Mouse (Mus musculus) heart, embryonic 13.5 days (tissue): ENCODE measurements around the gene Acadsb. TPM values are rescaled to one million over a fixed set of nuclear protein-coding genes. Genes with fewer than 3 reads are reported as not detected.
"Not testable (repeated sequence)": the region's sequence is repeated elsewhere in the genome, so short reads cannot be mapped to it uniquely, and the experiment has no call there.

ENCODE experiments used
- ATAC-seq: fragments of 200-750 bp; cut with Nextera tagmentation; 2 replicates; pipeline ENCODE4 v1.8.0; 2017; ENCODE audit warnings: moderate TSS enrichment; ENCODE audit not compliant: insufficient number of reproducible peaks, low FRiP score, low TSS enrichment; ENCODE audit errors: extremely low read depth
- H3K27ac ChIP-seq: fragments of 300-500 bp; sonication (generic); replicated peaks from 2 replicates; pipeline ENCODE4 v1.5.1; 2015; ENCODE audit warnings: moderate library complexity, mild to moderate bottlenecking, inconsistent platforms
- H3K27me3 ChIP-seq: fragments of 300-500 bp; sonication (generic); replicated peaks from 2 replicates; pipeline ENCODE4 v1.6.1; 2015; ENCODE audit warnings: mild to moderate bottlenecking, inconsistent platforms
- H3K36me3 ChIP-seq: fragments of 300-500 bp; sonication (generic); 2 replicates; pipeline ENCODE4 v1.6.1; 2015; ENCODE audit warnings: mild to moderate bottlenecking, inconsistent platforms
- H3K4me1 ChIP-seq: fragments of 300-500 bp; sonication (generic); 2 replicates; pipeline ENCODE4 v1.6.1; 2015; ENCODE audit warnings: inconsistent platforms
- H3K4me2 ChIP-seq: fragments of 300-500 bp; sonication (generic); 2 replicates; pipeline ENCODE4 v1.6.1; 2015; ENCODE audit warnings: inconsistent platforms, mild to moderate bottlenecking, moderate library complexity
- H3K4me3 ChIP-seq: fragments of 300-500 bp; sonication (generic); 2 replicates; pipeline ENCODE4 v1.5.1; 2015; ENCODE audit warnings: moderate library complexity, mild to moderate bottlenecking, inconsistent platforms
- H3K9ac ChIP-seq: fragments of 300-500 bp; sonication (generic); 2 replicates; pipeline ENCODE4 v1.6.1; 2015; ENCODE audit warnings: inconsistent platforms, mild to moderate bottlenecking, moderate library complexity
- H3K9me3 ChIP-seq: fragments of 300-500 bp; sonication (generic); 2 replicates; pipeline ENCODE4 v1.6.1; 2016; ENCODE audit warnings: inconsistent platforms
- WGBS: fragments of 180-500 bp; shearing (Covaris S2); methylation state at CpG from one replicate; pipeline ENCODE4 v1.1.7; 2015; ENCODE audit warnings: mixed read lengths; 5-methylcytosine and 5-hydroxymethylcytosine counted together
- polyA plus RNA-seq: library from polyadenylated mRNA; unstranded; fragments of >200 nt; fragmentation: Nextera tagmentation; extraction: Ambion mirVana; gene quantifications from 2 replicates; pipeline ENCODE4 v1.2.1, GENCODE M21; 2015

Acadsb gene
- polyA plus RNA-seq, 1 experiment from 2014 or later = 74.9 TPM

GRCm38 (mm10) chr7:131411221-131411940, 980 bp downstream of the Acadsb start:
- Histone ChIP-seq H3K36me3 (no peaks in the 10 kb centered on the region), H3K9me3 (no peaks in the 10 kb centered on the region), H3K4me1 (peaks cover 30% of the 10 kb centered on the region), H3K27ac (peak overlapping the region; percentile 68), H3K4me3 (peak overlapping the region; percentile 96), H3K27me3 (no peaks in the 10 kb centered on the region), H3K4me2 (peak overlapping the region; percentile 91), H3K9ac (peak overlapping the region; percentile 97)
- no peak for ATAC-seq
- 42% methylated on average over 10 of the region's 10 CpGs for WGBS

GRCm38 (mm10) chr7:131411941-131412270, 1.5 kb downstream of the Acadsb start:
- no peak overlapping the region for H3K27ac ChIP-seq
- peak overlapping the region; percentile 96 for H3K4me3 ChIP-seq
- H3K4me2 ChIP-seq = peak overlapping the region; percentile 91
- H3K36me3 ChIP-seq = no peaks in the 10 kb centered on the region
- ATAC-seq = no peak
- 60% methylated on average over 2 of the region's 2 CpGs for WGBS
- H3K27me3 ChIP-seq = no peaks in the 10 kb centered on the region
- peaks cover 30% of the 10 kb centered on the region for H3K4me1 ChIP-seq
- H3K9ac ChIP-seq = no peak overlapping the region
- H3K9me3 ChIP-seq = no peaks in the 10 kb centered on the region

- not testable (repeated sequence) for H3K4me2 ChIP-seq, H3K4me3 ChIP-seq, ATAC-seq, H3K27ac ChIP-seq, H3K9ac ChIP-seq, H3K4me1 ChIP-seq, H3K27me3 ChIP-seq, H3K36me3 ChIP-seq, H3K9me3 ChIP-seq
Observed at GRCm38 (mm10) chr7:131416742-131417141, 6.3 kb downstream of the Acadsb start.

- no peaks in the 10 kb centered on the region for H3K36me3 ChIP-seq
- no peaks in the 10 kb centered on the region for H3K9me3 ChIP-seq
- H3K9ac ChIP-seq = no peak overlapping the region
- no peak overlapping the region for H3K4me2 ChIP-seq
- no peaks in the 10 kb centered on the region for H3K27me3 ChIP-seq
- no peak overlapping the region for H3K4me3 ChIP-seq
- H3K27ac ChIP-seq = no peak overlapping the region
- ATAC-seq = no peak
- H3K4me1 ChIP-seq = peaks cover under 1% of the 10 kb centered on the region
Observed at GRCm38 (mm10) chr7:131417605-131418004, 7.2 kb downstream of the Acadsb start.

- Histone ChIP-seq H3K9ac (no peak overlapping the region), H3K27me3 (no peaks in the 10 kb centered on the region), H3K4me3 (no peak overlapping the region), H3K4me2 (no peak overlapping the region), H3K36me3 (peaks cover 44% of the 10 kb centered on the region), H3K9me3 (peaks cover 6% of the 10 kb centered on the region; the same call in 1 of the 2 replicates), H3K27ac (no peak overlapping the region), H3K4me1 (no peaks in the 10 kb centered on the region)
- ATAC-seq = no peak
- WGBS = 60% methylated on average over 2 of the region's 2 CpGs
Observed at GRCm38 (mm10) chr7:131424912-131425311, 14.5 kb downstream of the Acadsb start.

GRCm38 (mm10) chr7:131427331-131427730, 16.9 kb downstream of the Acadsb start:
- peaks cover 63% of the 10 kb centered on the region for H3K36me3 ChIP-seq
- ATAC-seq = no peak

GRCm38 (mm10) chr7:131432244-131432643, 21.8 kb downstream of the Acadsb start:
- no peaks in the 10 kb centered on the region for H3K27me3 ChIP-seq
- no peak overlapping the region for H3K27ac ChIP-seq
- H3K4me1 ChIP-seq = no peaks in the 10 kb centered on the region
- no peaks in the 10 kb centered on the region for H3K9me3 ChIP-seq
- 16% methylated on average over 1 of the region's 1 CpGs for WGBS
- H3K9ac ChIP-seq = no peak overlapping the region
- H3K36me3 ChIP-seq = peaks cover 56% of the 10 kb centered on the region
- no peak for ATAC-seq
- no peak overlapping the region for H3K4me2 ChIP-seq
- no peak overlapping the region for H3K4me3 ChIP-seq

More at GRCm38 (mm10) chr7:131427331-131427730, 16.9 kb downstream of the Acadsb start:
- no peak overlapping the region for H3K4me3 ChIP-seq
- H3K27ac ChIP-seq = no peak overlapping the region
- H3K9ac ChIP-seq = no peak overlapping the region
- no peaks in the 10 kb centered on the region for H3K4me1 ChIP-seq
- H3K27me3 ChIP-seq = no peaks in the 10 kb centered on the region
- no peak overlapping the region for H3K4me2 ChIP-seq
- H3K9me3 ChIP-seq = peaks cover 6% of the 10 kb centered on the region; the same call in 1 of the 2 replicates
- WGBS = 78% methylated on average over 5 of the region's 5 CpGs

GRCm38 (mm10) chr7:131434276-131434675, 23.9 kb downstream of the Acadsb start:
- no peak overlapping the region for H3K9ac ChIP-seq
- 67% methylated on average over 1 of the region's 1 CpGs for WGBS
- no peak overlapping the region for H3K27ac ChIP-seq
- H3K4me2 ChIP-seq = no peak overlapping the region
- H3K27me3 ChIP-seq = no peaks in the 10 kb centered on the region
- H3K4me3 ChIP-seq = no peak overlapping the region
- H3K36me3 ChIP-seq = peaks cover 51% of the 10 kb centered on the region
- no peaks in the 10 kb centered on the region for H3K4me1 ChIP-seq
- ATAC-seq = no peak
- H3K9me3 ChIP-seq = no peaks in the 10 kb centered on the region

GRCm38 (mm10) chr7:131437051-131437450, 26.6 kb downstream of the Acadsb start:
- no peaks in the 10 kb centered on the region for H3K4me1 ChIP-seq
- H3K27ac ChIP-seq = no peak overlapping the region
- no peak for ATAC-seq
- H3K4me2 ChIP-seq = no peak overlapping the region
- H3K27me3 ChIP-seq = no peaks in the 10 kb centered on the region
- no peak overlapping the region for H3K4me3 ChIP-seq
- H3K36me3 ChIP-seq = peaks cover 37% of the 10 kb centered on the region
- H3K9me3 ChIP-seq = no peaks in the 10 kb centered on the region
- H3K9ac ChIP-seq = no peak overlapping the region
- 50% methylated on average over 3 of the region's 3 CpGs for WGBS

GRCm38 (mm10) chr7:131456714-131457113, 46.3 kb downstream of the Acadsb start:
- no peak overlapping the region for H3K4me2 ChIP-seq
- 78% methylated on average over 5 of the region's 5 CpGs for WGBS
- no peak for ATAC-seq
- H3K27ac ChIP-seq = no peak overlapping the region
- no peaks in the 10 kb centered on the region for H3K4me1 ChIP-seq
- no peaks in the 10 kb centered on the region for H3K27me3 ChIP-seq
- no peaks in the 10 kb centered on the region for H3K9me3 ChIP-seq
- no peak overlapping the region for H3K9ac ChIP-seq
- H3K36me3 ChIP-seq = no peaks in the 10 kb centered on the region
- H3K4me3 ChIP-seq = no peak overlapping the region

- Histone ChIP-seq H3K9ac (no peak overlapping the region), H3K9me3 (peaks cover 3% of the 10 kb centered on the region; the same call in 1 of the 2 replicates), H3K4me2 (no peak overlapping the region), H3K4me1 (no peaks in the 10 kb centered on the region), H3K4me3 (no peak overlapping the region), H3K27ac (no peak overlapping the region), H3K27me3 (peaks cover 7% of the 10 kb centered on the region; the same call in 1 of the 2 replicates), H3K36me3 (no peaks in the 10 kb centered on the region)
- no peak for ATAC-seq
- 66% methylated on average over 3 of the region's 3 CpGs for WGBS
Observed at GRCm38 (mm10) chr7:131465117-131465601, 54.8 kb downstream of the Acadsb start.

- Histone ChIP-seq H3K4me3 (no peak overlapping the region), H3K36me3 (no peaks in the 10 kb centered on the region), H3K27me3 (peaks cover 7% of the 10 kb centered on the region; the same call in 1 of the 2 replicates), H3K9ac (no peak overlapping the region), H3K4me2 (no peak overlapping the region), H3K4me1 (no peaks in the 10 kb centered on the region), H3K27ac (no peak overlapping the region), H3K9me3 (peaks cover 3% of the 10 kb centered on the region; the same call in 1 of the 2 replicates)
- WGBS = 58% methylated on average over 3 of the region's 3 CpGs
- ATAC-seq = no peak
Observed at GRCm38 (mm10) chr7:131465735-131466134, 55.3 kb downstream of the Acadsb start.
